Mouse (Mus musculus) kidney, adult 2 months (tissue): ENCODE data around the gene Rbpms2. TPM values are rescaled to one million over a fixed set of nuclear protein-coding genes. Genes with fewer than 3 reads are reported as not detected.

Experiments
- DNase-seq: peaks from one replicate; pipeline ENCODE4 v3.0.0; 2021
- H3K27ac ChIP-seq: fragments of 200-500 bp; 2 replicates; pipeline ENCODE4 v1.5.1; 2012; ENCODE audit warnings: low read depth, low read length, control low read depth, inconsistent platforms; ENCODE audit not compliant: insufficient read depth
- H3K27me3 ChIP-seq: fragments of 200-500 bp; replicated peaks from 2 replicates; pipeline ENCODE4 v1.6.1; 2012; ENCODE audit warnings: mild to moderate bottlenecking, moderate library complexity, low read length, inconsistent platforms; ENCODE audit not compliant: control insufficient read depth, insufficient read depth
- H3K36me3 ChIP-seq: fragments of 200-500 bp; 2 replicates; pipeline ENCODE4 v1.6.1; 2012; ENCODE audit warnings: mild to moderate bottlenecking, moderate library complexity, low read length, inconsistent platforms; ENCODE audit not compliant: control insufficient read depth, insufficient read depth
- H3K4me1 ChIP-seq: fragments of 200-500 bp; 2 replicates; pipeline ENCODE4 v1.6.1; 2011; ENCODE audit warnings: low read length; ENCODE audit not compliant: control insufficient read depth, insufficient read depth
- H3K4me3 ChIP-seq: fragments of 200-500 bp; 2 replicates; pipeline ENCODE4 v1.5.1; 2011; ENCODE audit warnings: mild to moderate bottlenecking, low read depth, low read length, control low read depth; ENCODE audit not compliant: insufficient read depth
- CTCF ChIP-seq: fragments of 200-500 bp; conservative IDR thresholded peaks from 2 replicates; pipeline ENCODE4 v1.5.1; 2011; ENCODE audit warnings: low read depth, mild to moderate bottlenecking, control low read depth, low read length, moderate library complexity, mixed read lengths; ENCODE audit not compliant: insufficient read depth, insufficient read length
- POLR2A ChIP-seq: fragments of 200-500 bp; IDR thresholded peaks from one replicate; pipeline ENCODE4 v1.6.1; 2011; ENCODE audit warnings: low read depth, low read length, control low read depth
- WGBS: fragments of 180-500 bp; shearing (Covaris S2); methylation state at CpG from one replicate; pipeline ENCODE4 v1.1.7; 2018; 5-methylcytosine and 5-hydroxymethylcytosine counted together
- polyA plus RNA-seq: library from polyadenylated mRNA; depleted of rRNA; stranded (reverse); fragments of >200 nt; gene quantifications from 2 replicates; pipeline ENCODE4 v1.2.3, GENCODE M21; 2012

The Rbpms2 gene
- polyA plus RNA-seq, 1 experiment: 257 TPM

DNA sequence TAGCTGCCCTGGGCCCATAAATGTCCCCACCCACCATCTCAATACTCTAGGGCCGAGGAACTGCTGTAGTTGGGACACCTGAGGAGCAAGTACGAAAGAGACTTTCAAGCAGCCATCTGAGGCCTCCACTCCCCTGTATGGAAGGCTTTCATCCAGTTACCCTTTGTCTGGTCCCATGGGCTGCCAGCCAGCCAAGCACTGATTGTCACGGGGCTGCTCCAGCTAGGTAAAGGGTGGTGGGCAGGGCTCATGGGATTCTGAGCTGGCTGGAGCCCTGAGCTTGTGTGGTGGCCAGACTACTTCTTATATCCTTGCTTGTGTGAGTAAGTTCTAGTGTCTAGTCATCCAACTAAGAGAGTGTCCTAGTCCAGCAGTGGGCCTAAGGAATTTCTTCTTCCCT lies 27.8 kb downstream of the Rbpms2 start:
- H3K27me3 ChIP-seq: no peaks in the 10 kb centered on the region
- 76% methylated on average over 3 of the region's 3 CpGs for WGBS

DNA sequence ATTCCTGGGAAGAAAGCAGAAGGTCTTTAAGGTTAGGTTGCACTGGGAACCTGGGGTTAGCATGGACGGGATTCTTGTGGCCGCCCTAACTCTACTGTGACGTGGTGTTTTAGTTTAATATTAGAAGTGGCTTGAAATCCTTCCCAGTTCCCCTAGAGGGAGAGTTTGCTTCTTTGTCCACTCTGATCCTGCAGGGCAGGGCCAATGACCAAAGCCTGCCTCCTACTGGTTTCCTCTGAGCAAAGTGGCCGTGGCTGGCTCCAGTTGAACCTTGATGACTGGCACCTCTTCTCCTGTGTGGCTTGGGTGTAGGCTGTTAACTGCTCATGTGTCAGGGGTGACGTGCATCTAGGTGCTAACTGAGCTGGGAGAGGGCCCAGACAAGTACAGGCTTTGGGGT lies 31.6 kb downstream of the Rbpms2 start:
- 36% methylated on average over 5 of the region's 5 CpGs for WGBS
- H3K4me3 ChIP-seq: no peak overlapping the region
- no peaks in the 10 kb centered on the region for H3K27me3 ChIP-seq
- no peak for TF ChIP-seq POLR2A
- peak; percentile 66 for TF ChIP-seq CTCF
- no peaks in the 10 kb centered on the region for H3K36me3 ChIP-seq
- H3K4me1 ChIP-seq: peaks cover 3% of the 10 kb centered on the region; the same call in 1 of the 2 replicates
- no peak overlapping the region for H3K27ac ChIP-seq
- peak; percentile 71 for DNase-seq

More for the DNA sequence above, 27.8 kb downstream of the Rbpms2 start:
- H3K36me3 ChIP-seq: no peaks in the 10 kb centered on the region
- no peak for TF ChIP-seq POLR2A
- no peak for TF ChIP-seq CTCF
- no peak overlapping the region for H3K4me3 ChIP-seq
- DNase-seq: no peak
- peaks cover 3% of the 10 kb centered on the region; the same call in 1 of the 2 replicates for H3K4me1 ChIP-seq
- no peak overlapping the region for H3K27ac ChIP-seq

DNA sequence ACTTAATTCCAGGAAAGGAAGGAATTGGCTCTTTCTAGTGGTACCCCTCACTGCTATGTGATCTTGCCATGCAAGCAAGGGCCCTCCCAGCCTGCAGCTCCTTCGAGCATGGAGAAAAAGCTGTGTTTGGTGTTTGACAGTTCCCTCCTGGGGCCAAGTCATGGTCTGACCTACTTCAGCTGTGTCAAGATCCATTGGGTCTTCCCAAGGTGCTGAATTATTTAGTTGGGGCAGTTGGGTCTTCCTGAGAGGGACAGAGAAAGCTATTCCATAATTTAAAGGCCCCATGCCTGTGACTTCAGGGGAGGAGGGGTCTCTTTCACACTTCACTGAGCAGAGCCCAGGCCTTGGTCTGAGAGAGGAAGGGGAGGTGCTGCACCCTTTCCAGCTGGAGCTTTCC lies 32.0 kb downstream of the Rbpms2 start:
- Histone ChIP-seq H3K4me1 (peaks cover 3% of the 10 kb centered on the region; the same call in 1 of the 2 replicates), H3K27ac (no peak overlapping the region), H3K36me3 (no peaks in the 10 kb centered on the region), H3K27me3 (no peaks in the 10 kb centered on the region), H3K4me3 (no peak overlapping the region)
- TF ChIP-seq POLR2A: no peak
- TF ChIP-seq CTCF: no peak
- 58% methylated on average over 1 of the region's 1 CpGs for WGBS
- no peak for DNase-seq

DNA sequence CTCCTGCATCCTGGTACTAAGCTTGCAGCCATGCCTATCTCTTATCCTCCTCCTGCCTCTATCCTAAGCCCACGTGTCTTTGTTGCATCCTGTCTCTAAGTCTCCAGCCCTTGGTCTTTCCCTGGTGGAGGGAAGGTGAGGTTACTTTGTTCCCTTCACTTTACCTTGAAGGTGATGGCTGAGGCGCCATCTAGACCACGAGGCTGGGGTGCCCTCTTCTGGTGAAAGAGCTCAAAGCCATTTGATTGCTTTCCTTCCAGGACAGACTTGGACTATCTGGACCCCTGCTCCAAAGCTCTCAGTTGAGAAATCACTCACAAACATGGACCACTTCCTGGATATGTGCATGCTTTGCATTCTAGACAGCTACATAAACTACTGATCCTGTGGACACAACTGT lies 34.7 kb downstream of the Rbpms2 start:
- Histone ChIP-seq H3K27ac (no peak overlapping the region), H3K27me3 (no peaks in the 10 kb centered on the region), H3K36me3 (no peaks in the 10 kb centered on the region), H3K4me1 (peaks cover 3% of the 10 kb centered on the region; the same call in 1 of the 2 replicates), H3K4me3 (no peak overlapping the region)
- WGBS: 4% methylated on average over 3 of the region's 3 CpGs
- TF ChIP-seq CTCF (peak; percentile 95), POLR2A (no peak)
- peak; percentile 80 for DNase-seq

DNA sequence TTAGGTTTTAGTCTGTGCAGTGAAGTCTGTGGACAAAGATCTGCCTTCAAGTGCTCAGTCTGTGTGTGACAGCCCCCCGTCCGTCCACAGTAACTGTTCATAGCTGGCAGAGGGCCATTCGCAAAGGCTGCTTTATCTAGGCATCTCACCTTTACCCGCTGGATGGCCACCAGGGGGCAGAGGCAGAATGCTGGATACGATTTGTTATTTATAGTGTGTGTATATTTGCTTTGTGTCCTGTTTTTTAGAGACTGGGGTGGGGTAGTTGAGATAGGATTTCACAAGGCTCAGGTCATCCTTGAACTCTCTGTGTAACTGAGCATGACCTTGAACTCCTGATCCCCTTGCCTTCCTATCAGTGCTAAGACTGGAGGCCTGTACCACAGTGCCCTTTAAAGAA lies 36.6 kb downstream of the Rbpms2 start:
- no peaks in the 10 kb centered on the region for H3K27me3 ChIP-seq
- 4% methylated on average over 5 of the region's 5 CpGs for WGBS
- TF ChIP-seq CTCF (peak; percentile 81), POLR2A (no peak)

DNA sequence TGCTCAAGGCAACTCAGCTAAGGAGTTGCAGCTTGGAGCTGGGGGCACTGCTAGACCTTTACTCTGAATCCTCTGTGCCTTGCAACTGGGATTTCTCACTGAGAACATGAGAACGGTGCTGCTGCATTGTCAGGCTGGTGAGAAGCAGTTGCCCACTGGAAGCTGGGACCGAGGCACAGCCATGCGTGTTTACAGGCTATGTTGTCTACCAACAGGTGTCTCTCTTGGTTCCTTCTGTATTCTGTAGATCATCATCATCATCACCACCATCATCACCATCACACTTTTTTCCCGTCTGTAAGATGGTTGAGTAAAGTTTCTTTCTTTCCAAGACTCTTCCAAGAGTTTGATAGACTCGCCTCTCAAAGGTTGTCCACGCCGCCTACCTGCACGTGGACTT lies 38.3 kb downstream of the Rbpms2 start, which contains the start of gene Oaz2:
TSS of gene Oaz2 (plus strand) at position 301 of the 400 bp plus-strand sequence.
- no peak within 1 kb of the TSS for H3K27ac ChIP-seq
- TF ChIP-seq POLR2A (no peak), CTCF (no peak)
- 96% methylated on average over 8 of the region's 8 CpGs for WGBS
- H3K27me3 ChIP-seq: no peaks in the 10 kb centered on the region
- H3K4me3 ChIP-seq: no peak within 1 kb of the TSS
- peaks cover 6% of the 10 kb centered on the region; the same call in 1 of the 2 replicates for H3K4me1 ChIP-seq
- no peak for DNase-seq
- H3K36me3 ChIP-seq: no peaks in the 10 kb centered on the region

More for the DNA sequence above, 36.6 kb downstream of the Rbpms2 start:
- DNase-seq: peak; percentile 85
- Histone ChIP-seq H3K36me3 (no peaks in the 10 kb centered on the region), H3K27ac (no peak overlapping the region), H3K4me3 (no peak overlapping the region), H3K4me1 (no peaks in the 10 kb centered on the region; the same call in 1 of the 2 replicates)

DNA sequence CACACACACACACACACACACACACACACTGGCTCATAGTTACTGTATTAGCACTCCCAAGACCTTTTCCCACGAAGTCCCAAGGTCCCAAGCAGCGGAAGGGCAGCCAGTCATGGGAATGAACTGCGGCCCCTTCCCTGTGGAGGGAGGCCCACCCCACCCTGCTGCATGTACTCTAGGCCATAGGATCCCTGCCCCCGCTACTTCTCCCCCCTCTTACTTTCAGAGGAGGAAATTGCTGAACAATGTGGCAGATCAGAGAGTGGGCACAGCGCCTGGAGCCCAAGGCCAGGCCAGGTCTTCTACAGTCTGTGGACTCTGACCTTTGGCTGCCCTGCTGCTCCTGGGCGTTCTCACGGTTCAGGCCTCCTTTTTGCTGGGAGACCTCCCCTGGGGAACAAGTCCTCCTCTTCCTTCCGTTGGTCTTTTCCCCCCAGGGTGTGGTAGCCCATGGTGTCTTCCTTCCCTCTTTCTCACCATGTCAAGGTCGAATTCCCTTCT lies 42.0 kb downstream of the Rbpms2 start:
- H3K36me3 ChIP-seq: no peaks in the 10 kb centered on the region
- TF ChIP-seq CTCF (no peak), POLR2A (no peak)
- H3K4me3 ChIP-seq: no peak overlapping the region
- DNase-seq: peak; percentile 98
- H3K4me1 ChIP-seq: peaks cover 18% of the 10 kb centered on the region; the same call in 1 of the 2 replicates
- WGBS: 16% methylated on average over 9 of the region's 9 CpGs
- H3K27ac ChIP-seq: peak overlapping the region; percentile 74
- H3K27me3 ChIP-seq: no peaks in the 10 kb centered on the region
